Mouse (Mus musculus): ENCODE measurements at regions not wholly inside any gene's neighbourhood (a gene's known extent, or its start where the extent isn't known, plus 50 kb on each side); places are given as distances from the start of the nearest gene placed in this dataset.

DNA sequence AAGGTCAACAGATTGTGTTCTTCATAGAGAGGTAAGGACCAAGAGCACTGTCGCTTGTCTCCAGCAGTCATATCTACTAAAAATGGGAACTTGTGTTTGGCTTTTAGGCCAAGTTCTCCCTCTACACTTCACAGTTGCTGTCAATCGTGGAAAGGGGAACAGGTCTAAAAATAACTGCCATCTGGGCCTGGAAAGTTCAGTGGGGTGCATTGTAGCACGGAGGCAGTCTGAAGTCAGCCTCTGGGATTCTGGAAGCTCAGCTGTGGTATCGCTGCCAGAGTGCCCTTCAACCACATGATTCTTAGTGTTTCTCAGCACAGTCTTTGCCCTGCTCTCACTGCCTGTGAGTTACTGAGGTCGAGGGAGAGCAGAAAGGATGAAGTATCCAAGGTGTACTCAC, 215.0 kb downstream of the Phlda1 start:
- DNase-seq = peak; percentile 12
- intact Hi-C loops (cut with DNase I; ENCODE audit: low total_unique reads) = no loop called here

DNA sequence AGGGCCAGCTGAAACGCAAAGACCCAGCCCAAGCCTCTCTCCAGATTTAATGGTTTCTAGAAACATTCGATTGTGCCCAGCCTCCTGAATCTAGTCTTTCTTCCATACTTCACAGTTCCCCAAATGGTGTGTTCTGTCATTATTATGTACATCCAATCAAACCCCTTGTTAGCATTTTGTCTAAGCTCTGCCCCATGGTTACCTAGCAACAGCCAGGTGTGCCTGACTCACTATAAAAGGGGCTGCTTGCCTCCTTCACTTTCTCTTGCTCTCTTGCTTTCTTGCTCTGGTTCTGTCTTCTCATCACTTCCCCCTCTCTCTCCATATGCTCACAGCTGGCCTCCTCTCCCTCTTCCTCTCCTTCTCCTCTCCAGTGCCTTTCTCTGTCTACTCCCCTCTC, 217.8 kb downstream of the Phlda1 start:
- DNase-seq = no peak
- intact Hi-C loops (cut with DNase I; ENCODE audit: low total_unique reads) = no loop called here

DNA sequence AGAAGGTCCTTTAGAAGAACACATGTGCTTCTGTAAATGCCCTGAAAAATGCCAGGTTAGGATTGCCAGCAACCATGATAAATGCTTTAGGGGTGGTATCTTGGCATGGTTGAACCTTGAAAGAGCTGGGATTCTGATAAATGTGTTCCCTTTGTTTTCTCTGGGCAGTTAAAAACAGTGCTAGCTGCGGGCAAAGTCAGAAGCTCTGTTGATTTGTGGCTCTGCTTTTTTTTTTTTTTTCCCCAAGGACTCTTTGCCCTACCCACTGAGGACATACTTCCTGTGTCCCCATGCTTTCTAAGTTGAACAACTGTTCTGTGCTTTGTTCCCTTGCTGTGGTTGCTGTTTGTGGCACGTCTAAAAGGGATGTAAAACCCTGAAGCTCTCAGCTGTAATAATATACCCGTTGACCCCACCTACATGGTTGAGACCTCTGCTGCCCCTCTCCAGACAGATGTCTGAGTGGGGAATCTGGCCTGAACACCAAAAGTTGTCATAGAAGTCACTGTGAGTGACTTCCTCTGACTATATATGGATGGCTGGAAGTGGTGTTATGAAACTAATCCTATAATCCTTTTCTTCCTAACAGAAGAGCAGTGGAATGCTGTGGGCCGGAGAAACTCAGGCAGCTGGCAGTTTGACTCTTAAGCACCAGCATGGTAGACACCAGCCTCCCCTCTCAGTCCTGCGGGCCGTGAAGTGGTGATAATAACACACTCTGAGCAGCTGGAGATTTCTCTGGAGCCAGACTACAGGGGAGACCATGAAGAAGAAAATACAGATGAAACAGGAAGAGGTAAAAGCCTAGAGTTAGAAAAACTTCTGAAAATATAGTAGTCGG, 218.7 kb downstream of the Phlda1 start:
- no peak for DNase-seq

DNA sequence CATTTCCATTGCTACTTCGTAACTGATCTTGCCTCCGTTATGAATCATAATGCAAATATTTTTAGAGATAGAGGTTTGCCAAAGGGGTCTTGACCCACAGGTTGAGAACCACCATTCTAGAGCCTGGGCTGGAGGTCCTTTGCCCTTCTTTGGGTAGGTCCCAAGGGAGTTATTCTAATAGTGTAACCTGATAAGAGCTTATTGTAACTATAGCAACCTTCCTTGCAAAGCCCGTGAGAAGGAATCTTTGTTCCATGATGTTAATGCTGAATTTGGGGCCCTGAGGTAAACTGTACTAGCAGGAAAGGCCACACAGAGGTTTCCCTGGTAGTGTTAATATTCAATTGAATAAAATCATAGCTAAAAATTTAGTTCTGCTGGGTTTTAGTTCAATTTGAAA, 229.9 kb downstream of the Phlda1 start:
- DNase-seq = no peak
- intact Hi-C loops (cut with DNase I; ENCODE audit: low total_unique reads) = no loop called here

More for the DNA sequence above, 218.7 kb downstream of the Phlda1 start:
- intact Hi-C loops (cut with DNase I; ENCODE audit: low total_unique reads) = no loop called here

DNA sequence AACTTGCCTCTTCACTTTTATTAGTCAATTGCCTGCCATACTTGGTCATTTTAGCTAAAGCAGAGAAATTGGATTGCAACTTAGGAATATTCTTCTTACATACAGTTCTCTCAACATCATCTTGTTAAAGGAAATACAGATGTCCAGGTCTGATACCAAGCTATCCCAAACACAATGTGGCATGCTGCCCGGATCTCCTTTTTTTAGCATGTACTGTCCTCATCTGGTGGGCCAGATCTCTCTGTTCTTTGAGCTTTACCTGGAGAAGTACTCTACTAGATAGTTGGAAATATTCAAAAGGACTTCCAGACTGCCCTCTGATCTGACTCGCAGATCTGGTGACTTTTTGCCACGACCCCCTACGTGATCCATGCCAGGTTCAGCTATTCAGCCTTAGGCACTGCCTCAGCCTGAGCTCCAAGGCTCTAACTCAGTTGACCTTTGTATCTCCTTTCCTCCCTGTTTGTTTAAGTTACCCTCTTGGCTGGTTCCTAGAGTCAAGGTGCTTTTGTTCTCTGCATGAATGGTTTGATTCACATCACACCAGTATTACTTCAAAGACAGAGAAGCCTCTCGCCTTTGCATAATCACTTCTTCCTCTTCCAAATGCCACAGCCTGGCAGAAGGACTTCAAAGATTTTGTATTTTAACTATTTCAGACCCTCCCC, 232.9 kb upstream of the Krr1 start:
- no peak for DNase-seq
- intact Hi-C loops (cut with DNase I; ENCODE audit: low total_unique reads) = no loop called here

DNA sequence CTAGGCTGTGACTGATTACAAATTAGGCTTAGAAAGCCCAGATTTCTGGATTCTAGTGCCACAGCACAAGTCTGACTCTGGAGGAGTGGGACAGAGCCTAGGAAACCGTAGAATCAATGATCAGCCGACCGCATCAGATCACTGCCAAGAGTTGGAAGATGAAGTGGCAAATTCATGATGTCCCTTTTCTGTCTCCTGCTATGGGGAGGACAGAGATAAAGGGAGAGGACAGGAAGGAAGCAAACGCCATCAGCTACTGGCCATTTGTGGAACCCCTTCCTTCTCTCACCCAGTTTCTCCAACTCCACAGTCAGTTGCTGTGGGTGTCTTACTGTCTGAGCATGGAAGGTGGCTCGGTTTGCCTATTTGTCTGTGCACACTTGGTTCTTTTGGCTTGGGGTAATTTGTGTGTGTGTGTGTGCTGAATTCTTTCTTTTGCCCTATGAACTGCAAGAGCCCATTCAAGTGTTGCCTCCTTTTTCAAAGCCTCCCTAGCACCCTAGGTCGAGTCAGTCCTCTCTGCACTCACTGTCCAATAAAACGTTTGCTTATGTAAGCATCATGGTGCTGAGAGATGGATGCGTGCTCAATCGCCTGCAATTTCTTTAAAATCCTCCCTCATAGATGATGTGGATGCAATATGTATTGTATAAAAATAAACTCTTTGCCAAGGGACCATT, 231.7 kb upstream of the Krr1 start:
- DNase-seq = no peak
- intact Hi-C loops (cut with DNase I; ENCODE audit: low total_unique reads) = no loop called here

DNA sequence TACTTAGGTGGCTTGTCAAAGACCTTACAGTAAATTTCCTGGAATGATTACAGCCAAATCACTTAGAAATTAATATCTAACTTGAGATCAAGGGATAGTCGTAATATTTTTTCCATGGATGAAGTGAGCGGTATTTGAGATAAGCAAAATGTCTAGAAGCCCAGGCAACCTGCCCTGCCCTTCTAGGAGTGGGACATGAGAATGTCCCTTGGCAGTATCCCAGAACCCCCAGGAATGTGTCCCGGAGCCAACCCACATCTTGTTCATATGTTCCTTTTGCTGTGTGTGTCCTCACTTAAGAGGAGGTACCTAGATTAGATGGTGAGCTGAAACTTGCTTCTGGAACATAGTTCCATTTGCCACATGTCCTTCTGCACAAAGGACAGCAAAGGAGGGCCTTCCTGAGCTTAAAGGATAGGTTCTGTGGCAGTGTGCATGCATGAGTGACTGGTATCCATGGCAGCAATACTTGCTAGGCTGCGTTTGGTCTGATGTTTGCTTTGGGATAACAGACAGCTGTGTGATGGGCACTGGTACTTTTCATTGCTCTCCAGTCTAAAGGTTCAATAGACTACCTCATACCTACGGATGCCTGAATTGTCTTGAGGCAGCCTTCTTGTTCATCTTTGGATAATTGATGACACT, 231.0 kb upstream of the Krr1 start:
- intact Hi-C loops (cut with DNase I; ENCODE audit: low total_unique reads) = no loop called here
- DNase-seq = no peak

DNA sequence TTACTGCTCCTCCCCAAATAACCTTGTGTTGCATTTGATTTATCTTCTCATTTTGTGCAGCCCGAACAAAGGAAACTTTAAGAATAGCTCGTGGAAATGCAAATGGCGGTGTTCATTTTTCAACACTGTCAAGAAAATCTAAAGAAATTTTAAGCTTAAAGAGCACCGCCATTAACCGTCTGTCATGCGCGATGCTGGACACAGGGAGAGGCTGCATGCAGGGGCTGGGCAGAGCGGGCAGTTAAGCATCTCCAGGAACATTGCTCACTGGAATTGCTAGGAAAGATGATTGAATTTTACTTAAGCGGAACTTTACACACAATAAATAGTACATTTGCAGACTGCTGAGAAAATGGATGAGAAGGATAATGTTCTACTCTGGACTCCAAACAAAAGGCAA, 229.2 kb upstream of the Krr1 start:
- intact Hi-C loops (cut with DNase I; ENCODE audit: low total_unique reads) = no loop called here
- DNase-seq = no peak

DNA sequence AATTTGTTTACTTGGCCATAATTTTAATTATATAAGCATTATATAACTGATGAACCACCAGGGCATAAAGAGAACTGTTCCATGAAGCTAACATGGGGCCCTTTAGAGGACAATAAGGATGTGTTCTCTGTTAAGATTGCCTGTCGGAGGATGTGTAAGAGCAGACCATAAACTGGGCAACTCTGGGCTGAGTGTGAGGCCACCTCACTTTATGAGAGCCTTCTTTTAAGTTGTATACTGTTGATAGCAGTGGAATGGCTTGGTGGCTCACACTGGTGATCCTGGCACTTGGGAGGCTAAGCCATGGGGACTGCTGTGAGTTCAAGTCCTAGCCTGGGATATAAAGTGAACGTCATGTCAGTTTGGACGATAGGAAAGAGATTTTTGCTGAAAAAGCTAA, 227.3 kb upstream of the Krr1 start:
- DNase-seq = no peak
- intact Hi-C loops (cut with DNase I; ENCODE audit: low total_unique reads) = no loop called here

DNA sequence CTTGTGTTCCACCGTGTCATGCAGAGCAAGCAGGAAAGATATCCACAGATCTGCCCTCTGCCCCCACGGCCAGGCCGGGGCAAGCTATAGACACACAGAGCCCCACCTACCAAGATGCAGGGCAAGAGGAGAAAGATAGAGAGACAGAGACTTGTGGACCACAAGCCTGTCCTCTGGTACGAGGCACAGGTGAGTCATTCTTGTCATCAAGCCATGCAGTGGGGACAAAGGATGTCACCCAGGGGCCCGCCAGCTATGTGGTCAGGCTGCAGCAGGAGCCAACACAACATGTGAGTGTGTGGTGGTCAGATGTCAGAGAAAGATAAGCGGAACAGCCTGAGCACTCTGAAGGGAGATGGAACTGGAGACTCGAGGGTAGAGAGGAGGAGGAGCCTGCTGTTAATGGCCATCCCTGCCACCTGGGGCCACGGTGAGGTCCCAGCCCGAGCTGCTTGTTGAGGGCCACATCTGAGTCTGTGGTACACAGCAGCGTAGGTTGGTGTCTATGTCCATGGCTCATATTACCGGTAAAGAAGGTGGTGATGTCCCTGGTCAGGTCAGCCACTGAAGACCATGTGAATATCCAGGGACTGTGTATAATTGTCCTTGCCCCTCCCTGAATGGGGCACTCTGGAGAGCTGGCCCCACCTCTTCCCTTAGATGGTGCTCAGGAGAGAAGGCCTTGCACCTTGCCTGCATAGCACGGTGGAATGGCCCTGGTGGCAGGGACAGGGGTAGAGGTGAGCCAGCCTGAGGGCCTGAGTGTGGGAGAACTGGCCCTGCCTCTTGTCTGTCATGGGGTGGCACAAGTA, 226.2 kb upstream of the Krr1 start:
- no peak for DNase-seq
- intact Hi-C loops (cut with DNase I; ENCODE audit: low total_unique reads) = no loop called here

DNA sequence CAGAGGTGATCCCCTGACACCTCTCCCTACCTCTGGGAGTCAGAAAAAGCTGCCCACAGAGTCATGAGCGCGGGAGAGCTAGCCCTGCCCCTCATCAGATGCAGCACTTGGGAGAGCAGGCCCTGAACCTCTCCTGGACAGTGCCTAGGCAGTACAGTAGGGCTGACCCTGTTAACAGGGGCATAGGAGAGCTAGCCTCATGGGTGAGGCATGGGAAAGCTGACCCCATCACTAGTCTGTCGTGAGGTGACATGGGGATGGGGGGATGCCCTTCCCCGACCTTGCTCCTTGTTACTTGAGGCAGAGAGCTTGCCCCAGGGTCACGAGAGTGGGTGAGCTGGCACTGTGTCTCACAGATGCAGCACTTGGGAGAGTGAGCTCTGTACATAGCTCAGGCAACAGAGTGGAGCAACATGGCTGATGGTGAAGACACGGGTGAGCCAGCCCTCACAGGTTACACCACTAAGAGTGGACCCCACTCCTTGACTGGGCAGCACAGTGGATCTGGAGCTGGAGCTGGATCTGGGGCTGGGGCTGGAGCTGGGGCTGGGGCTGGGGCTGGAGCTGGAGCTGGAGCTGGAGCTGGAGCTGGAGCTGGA, 225.5 kb upstream of the Krr1 start:
- intact Hi-C loops (cut with DNase I; ENCODE audit: low total_unique reads) = no loop called here

DNA sequence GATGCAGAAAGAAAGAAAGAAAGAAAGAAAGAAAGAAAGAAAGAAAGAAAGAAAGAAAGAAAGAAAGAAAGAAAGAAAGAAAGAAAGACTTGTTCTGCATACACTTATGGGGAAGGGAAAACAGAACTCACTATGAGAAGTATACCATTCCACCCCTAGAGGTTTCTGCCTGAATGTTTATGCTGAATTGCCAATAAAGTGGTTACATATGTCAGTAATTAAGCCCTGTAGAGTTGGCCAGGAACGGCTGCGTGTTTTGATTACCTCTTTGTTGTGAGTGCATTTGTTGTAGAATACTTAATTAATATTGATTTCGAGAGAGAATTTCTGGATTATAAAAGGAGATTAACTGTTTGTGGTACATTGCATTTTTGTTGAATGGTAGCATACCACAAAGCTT, 224.0 kb upstream of the Krr1 start:
- intact Hi-C loops (cut with DNase I; ENCODE audit: low total_unique reads) = no loop called here
- DNase-seq = no peak

More for the DNA sequence above, 225.5 kb upstream of the Krr1 start:
- DNase-seq = no peak

DNA sequence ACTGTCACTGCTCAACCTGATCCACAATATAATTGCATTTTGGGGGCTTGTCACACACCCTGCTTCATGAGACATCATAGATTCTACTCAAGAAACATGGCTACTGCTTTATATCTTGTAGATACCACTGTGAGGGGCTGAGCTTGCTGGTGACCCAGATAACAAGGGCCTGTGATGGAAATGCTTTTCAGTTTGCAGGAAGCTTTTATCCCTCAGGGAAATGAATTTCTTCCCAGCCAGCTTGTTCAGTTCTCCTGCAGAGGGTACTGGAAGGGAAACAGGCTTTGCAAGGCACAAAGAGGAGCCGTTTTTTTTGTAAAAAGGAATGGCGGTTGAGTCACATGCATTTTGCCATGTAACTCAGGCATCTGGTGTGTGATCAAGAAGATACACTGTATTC, 218.8 kb upstream of the Krr1 start:
- intact Hi-C loops (cut with DNase I; ENCODE audit: low total_unique reads) = no loop called here

DNA sequence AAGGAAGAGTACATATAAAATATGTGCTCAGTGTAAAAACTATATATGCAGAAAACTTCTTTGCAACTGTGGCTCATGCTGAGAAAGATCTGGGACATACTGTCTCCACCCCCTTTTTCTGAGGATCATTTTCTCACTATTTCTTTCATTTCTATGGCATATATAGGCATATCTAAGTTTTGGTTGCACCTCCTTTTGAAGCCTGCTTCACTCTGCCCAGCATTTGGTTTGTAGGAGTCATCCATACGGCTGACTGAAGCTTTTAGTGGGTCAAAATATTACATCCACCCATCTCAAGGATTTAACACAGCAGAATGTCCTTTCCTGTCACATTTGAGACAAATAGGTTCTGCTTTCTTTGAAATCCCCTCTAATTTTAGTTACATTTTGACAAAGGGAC, 216.5 kb upstream of the Krr1 start:
- DNase-seq = no peak
- intact Hi-C loops (cut with DNase I; ENCODE audit: low total_unique reads) = no loop called here

More for the DNA sequence above, 218.8 kb upstream of the Krr1 start:
- DNase-seq = no peak

DNA sequence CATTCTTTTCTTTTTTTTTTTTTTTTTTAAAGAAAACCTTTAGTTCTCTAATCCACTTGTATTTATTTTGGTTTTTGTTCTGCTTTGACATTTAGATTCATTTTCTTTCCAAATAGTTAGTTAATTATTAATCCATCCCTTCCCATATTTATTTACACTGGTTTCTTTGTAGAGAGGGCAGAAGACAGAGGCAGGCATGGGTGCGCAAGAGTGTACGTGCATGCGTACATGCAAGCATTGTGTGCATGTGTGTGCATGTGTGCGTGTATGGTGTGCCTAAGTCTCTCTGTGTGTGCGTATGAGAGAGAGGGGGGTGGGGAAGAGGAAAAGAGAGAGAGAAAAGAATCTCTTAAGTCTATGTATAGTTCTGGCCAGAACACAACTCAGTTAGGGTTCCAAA, 215.9 kb upstream of the Krr1 start:
- intact Hi-C loops (cut with DNase I; ENCODE audit: low total_unique reads) = no loop called here

DNA sequence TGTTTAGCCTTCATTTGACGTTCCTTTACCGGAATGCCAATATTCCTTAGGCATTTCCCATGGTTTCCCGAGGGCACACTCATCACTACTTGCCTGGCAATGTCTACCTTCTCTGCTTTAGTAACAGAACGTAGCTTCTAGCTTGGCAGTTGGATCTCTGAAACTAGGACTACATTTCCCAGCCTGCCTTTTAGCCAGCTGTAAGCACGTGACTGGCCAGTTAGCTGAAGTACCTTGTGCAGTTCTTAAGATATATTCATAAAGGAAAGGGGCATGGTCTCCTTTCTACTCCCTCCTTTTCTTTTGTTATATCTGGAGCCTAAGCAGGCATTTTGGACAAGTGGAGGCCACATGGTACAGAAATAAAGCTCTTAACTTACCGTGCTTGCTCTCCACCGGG, 214.8 kb upstream of the Krr1 start:
- intact Hi-C loops (cut with DNase I; ENCODE audit: low total_unique reads) = no loop called here
- DNase-seq = no peak

More for the DNA sequence above, 215.9 kb upstream of the Krr1 start:
- no peak for DNase-seq

DNA sequence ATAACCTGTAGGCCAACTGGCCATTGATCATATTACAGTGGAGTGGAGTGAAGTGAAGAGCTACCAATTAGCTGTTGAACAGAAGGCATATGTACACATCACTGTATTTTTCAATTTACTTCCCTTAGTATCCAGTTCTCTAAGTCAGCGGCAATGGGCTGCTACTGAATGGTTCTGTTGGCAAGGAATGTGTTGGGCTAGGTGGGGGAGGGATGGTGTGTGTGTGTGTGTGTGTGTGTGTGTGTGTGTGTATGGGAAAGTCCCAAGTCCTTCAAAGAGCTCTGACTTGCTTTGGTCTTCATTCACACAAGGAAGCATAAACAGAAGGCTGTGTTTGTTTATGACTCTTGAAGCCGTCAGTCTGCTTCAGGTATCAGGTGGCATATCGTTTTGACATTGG, 213.0 kb upstream of the Krr1 start:
- intact Hi-C loops (cut with DNase I; ENCODE audit: low total_unique reads) = no loop called here
- DNase-seq = no peak

DNA sequence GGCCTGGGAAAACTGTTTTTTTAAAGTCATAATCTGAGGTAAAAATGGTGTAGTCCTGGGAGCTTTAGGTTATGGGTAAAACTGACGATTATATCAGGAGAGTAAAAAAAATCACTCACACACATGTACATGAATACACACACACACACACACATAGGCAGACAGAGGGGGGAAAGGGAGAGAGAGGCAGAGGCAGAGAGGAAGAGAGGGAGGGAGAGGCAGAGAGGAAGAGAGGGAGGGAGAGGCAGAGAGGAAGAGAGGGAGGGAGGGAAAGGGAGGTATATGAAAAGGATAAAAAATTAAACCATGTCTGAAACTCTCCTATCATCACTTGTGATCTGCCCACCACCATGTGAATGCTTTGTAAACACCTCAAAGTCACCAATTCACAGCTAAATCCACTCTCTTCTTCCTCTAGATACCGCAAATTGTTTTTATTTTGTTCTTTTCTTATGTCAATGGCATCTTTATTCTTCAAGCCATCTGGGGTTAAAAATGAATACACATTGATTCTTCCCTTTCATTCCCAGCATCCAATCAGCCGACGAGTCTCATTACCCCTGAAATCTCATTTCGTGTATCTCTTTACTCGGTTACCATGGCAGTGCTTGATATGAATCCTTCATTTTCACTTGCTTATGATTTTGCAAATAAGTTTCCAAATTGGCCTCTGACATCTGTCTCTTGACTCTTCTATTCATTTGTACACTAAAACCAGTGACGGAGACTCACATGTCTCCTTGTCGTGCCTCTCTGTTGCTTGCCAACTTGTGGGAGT, 209.5 kb upstream of the Krr1 start:
- DNase-seq = no peak
- intact Hi-C loops (cut with DNase I; ENCODE audit: low total_unique reads) = no loop called here

Measured in gastrocnemius, postnatal 14 days (tissue).